In genomic region chr14:95926742-95927141, GRCm38 (mm10) we compare ENCODE assay signal across 26 mouse cellular contexts. TPM values are rescaled to one million over a fixed set of nuclear protein-coding genes. Genes with fewer than 3 reads are reported as not detected.
"Had no signal": no experiment of that assay in that cellular context is flagged by ENCODE, and none has a peak within 500 bp of the region (broad histone marks: within the 10 kb centered on the region; RNA-seq: fewer than 3 reads in every experiment).

No protein-coding gene starts in this region.

- H3K36me3 ChIP-seq: lung, embryonic 15.5 days; midbrain, embryonic 13.5 days; midbrain, embryonic 15.5 days; neural tube, embryonic 12.5 days had no signal

- H3K4me1 ChIP-seq: lung, embryonic 15.5 days; megakaryocyte, embryonic 14.5 days; midbrain, embryonic 13.5 days; midbrain, embryonic 15.5 days; neural tube, embryonic 12.5 days had no signal

- H3K27ac ChIP-seq: lung, embryonic 15.5 days; macrophage; midbrain, embryonic 13.5 days; midbrain, embryonic 15.5 days; neural tube, embryonic 12.5 days had no signal

- H3K27me3 ChIP-seq: lung, embryonic 15.5 days; megakaryocyte, embryonic 14.5 days; midbrain, embryonic 13.5 days; midbrain, embryonic 15.5 days; neural tube, embryonic 12.5 days had no signal

- H3K4me2 ChIP-seq: lung, embryonic 15.5 days; midbrain, embryonic 11.5 days; midbrain, embryonic 13.5 days; midbrain, embryonic 15.5 days; neural tube, embryonic 12.5 days had no signal

- ATAC-seq: liver, postnatal 0 days; lung, postnatal 0 days; midbrain, embryonic 13.5 days; midbrain, embryonic 15.5 days had no signal

- H3K9me3 ChIP-seq: lung, embryonic 15.5 days; megakaryocyte, embryonic 14.5 days; midbrain, embryonic 13.5 days; midbrain, embryonic 15.5 days; neural tube, embryonic 12.5 days had no signal

- DNase-seq: liver, postnatal 0 days; lung, adult 2 months; lung, postnatal 14 days; lung, postnatal 36 days; right cerebral cortex, postnatal 25 days; right cerebral cortex, postnatal 4 days; spleen, adult 18-20 months; thymus, adult 18-20 months; thymus, postnatal 14 days; thymus, postnatal 36 days had no signal

- H3K9ac ChIP-seq: liver, postnatal 0 days; lung, embryonic 15.5 days; midbrain, embryonic 13.5 days; midbrain, embryonic 15.5 days; neural tube, embryonic 12.5 days had no signal

- H3K4me3 ChIP-seq: lung, embryonic 15.5 days; megakaryocyte, embryonic 14.5 days; midbrain, embryonic 13.5 days; midbrain, embryonic 15.5 days; neural tube, embryonic 12.5 days had no signal

RNA-seq across cellular contexts. Expression of gene 4921530L21Rik, which starts 45.7 kb away (rescaled TPM):
- total RNA-seq: midbrain, postnatal 0 days; monocyte, adult 5-6 weeks; neutrophil, adult 5-6 weeks had no signal
- polyA plus RNA-seq: liver, postnatal 0 days; lung, adult 2 months; lung, embryonic 15.5 days; lung, postnatal 0 days; macrophage; midbrain, embryonic 11.5 days; midbrain, embryonic 13.5 days; midbrain, postnatal 0 days; neural tube, embryonic 12.5 days; neural tube, embryonic 14.5 days; small intestine, adult 2 months; stomach, embryonic 14.5 days; stomach, embryonic 16.5 days; thymus, postnatal 0 days had no signal
